Mouse (Mus musculus): Measurements from ENCODE around the gene Acss2.

GRCm38 (mm10) chr2:155624730-155625129 lies 107.0 kb downstream of the Acss2 start:
- TF ChIP-seq CTCF (IDR thresholded peaks at IDR 0.05; ENCODE audit: control insufficient read depth, insufficient read depth, insufficient read length) (peak; percentile 34), USF1 (IDR thresholded peaks at IDR 0.05; ENCODE audit: low read depth) (no peak), MAX (IDR thresholded peaks at IDR 0.05) (peak; percentile 93), MYOD1 (IDR thresholded peaks at IDR 0.05; ENCODE audit: control insufficient read depth, insufficient read length, low read depth) (no peak), CEBPB (IDR thresholded peaks at IDR 0.05; ENCODE audit: low read depth) (no peak)
